Mouse (Mus musculus): ENCODE data around the gene Rundc3b. TPM values are rescaled to one million over a fixed set of nuclear protein-coding genes. Genes with fewer than 3 reads are reported as not detected.

The Rundc3b gene
- polyA plus RNA-seq, 2 experiments = 0.06 to 0.10 TPM

DNA sequence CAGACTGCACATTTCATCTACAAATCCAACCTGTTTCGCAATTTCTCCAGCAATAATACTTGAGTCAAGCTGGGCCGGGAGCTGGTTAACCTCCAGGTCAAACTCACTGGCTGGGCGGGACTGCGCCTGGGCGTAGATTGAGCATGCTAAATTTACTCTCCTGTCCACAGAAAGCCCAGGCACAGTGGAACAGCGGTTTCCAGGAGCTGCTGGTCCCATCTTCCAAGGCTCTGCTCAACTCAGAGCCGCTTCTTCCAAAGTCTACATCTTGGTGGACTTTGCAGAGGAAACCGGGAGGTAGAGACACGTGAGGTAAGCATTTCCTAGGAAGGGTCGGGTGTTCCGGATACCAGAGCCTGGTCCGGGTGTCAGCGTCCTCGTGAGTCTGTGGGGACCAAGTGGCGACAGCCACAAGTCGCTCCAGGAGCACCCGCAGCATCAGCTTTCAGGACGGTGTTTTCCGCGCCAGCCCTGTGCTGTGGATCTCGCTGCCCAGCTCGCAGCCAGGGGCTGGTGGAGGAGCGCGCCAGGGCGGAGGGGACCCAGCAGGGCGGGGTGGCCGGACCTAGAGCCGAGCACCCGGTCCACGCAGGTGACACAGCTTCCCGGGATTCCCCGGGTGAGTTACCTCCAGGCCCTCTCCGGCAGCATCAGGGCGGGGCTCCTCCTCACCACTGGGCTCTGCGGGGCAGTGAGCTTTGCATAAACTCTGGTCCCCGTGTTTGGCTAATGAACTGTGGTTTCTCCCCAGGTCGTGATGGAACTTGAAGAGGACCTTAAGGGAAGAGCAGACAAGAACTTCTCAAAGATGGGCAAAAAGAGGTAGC, 37.4 kb upstream of the Rundc3b start, which contains the start of gene Abcb1a:
Gene Abcb1a (plus strand): TSS at position 167 of the 827 bp plus-strand sequence.
- no peaks in the 10 kb centered on the region for H3K9me3 ChIP-seq (ENCODE audit: control insufficient read depth, low read length)
- no peak within 1 kb of the TSS for H3K9ac ChIP-seq (replicated peaks)

DNA sequence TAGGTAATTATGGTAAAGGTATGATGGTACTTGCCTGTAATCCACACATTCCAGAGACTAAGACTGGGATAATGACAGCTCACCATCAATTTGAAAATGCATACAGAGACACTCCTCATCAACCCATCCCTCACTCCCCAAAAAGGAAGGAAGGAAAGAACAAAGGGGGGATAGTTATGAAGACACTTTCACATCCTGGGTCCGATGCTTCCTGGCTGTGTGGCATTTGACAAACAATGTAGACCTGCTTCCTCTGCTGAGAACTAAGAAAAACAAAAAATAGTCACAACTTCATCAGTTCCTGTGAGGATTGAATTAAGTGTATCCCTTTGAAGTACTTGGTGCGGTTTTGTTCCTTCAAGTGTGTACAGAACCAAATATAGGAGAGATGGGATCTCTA, 29.3 kb upstream of the Rundc3b start:
- ATAC-seq (ENCODE audit: insufficient read depth) (no peak), DNase-seq (ENCODE audit: low read depth in 3 of 3, low spot score in 3 of 3) (no peak)
- no peaks in the 10 kb centered on the region for H3K4me1 ChIP-seq (replicated peaks; ENCODE audit: control insufficient read depth in 2 of 2, insufficient read depth in 2 of 2, low read length in 1 of 2)
- no peaks in the 10 kb centered on the region for H3K27me3 ChIP-seq (ENCODE audit: control insufficient read depth, insufficient read depth, low read length)
- H3K36me3 ChIP-seq (replicated peaks; ENCODE audit: control insufficient read depth, insufficient read depth, low read depth) = no peaks in the 10 kb centered on the region
- TF ChIP-seq EP300 (IDR thresholded peaks at IDR 0.05; ENCODE audit: low read depth) (no peak), CTCF (IDR thresholded peaks at IDR 0.05; ENCODE audit: low read depth) (no peak)
- H3K4me2 ChIP-seq (ENCODE audit: low read depth) = no peak overlapping the region
- H3K9me3 ChIP-seq (ENCODE audit: control insufficient read depth, low read length) = no peaks in the 10 kb centered on the region
- H3K9ac ChIP-seq (replicated peaks) = no peak overlapping the region
- no peak overlapping the region for H3K27ac ChIP-seq
- WGBS (ENCODE audit: insufficient replicate concordance) = 44% methylated on average over 2 of the region's 2 CpGs
- no peak overlapping the region for H3K4me3 ChIP-seq (ENCODE audit: insufficient read depth in 1 of 2, low read depth in 2 of 2, low read length in 2 of 2)

More for the DNA sequence above, 37.4 kb upstream of the Rundc3b start, which contains the start of gene Abcb1a:
- TF ChIP-seq EP300 (IDR thresholded peaks at IDR 0.05; ENCODE audit: low read depth) (no peak), CTCF (IDR thresholded peaks at IDR 0.05; ENCODE audit: low read depth) (no peak)
- Histone ChIP-seq H3K27me3 (ENCODE audit: control insufficient read depth, insufficient read depth, low read length) (no peaks in the 10 kb centered on the region), H3K36me3 (replicated peaks; ENCODE audit: control insufficient read depth, insufficient read depth, low read depth) (no peaks in the 10 kb centered on the region), H3K4me1 (replicated peaks; ENCODE audit: control insufficient read depth in 2 of 2, insufficient read depth in 2 of 2, low read length in 1 of 2) (no peaks in the 10 kb centered on the region), H3K4me3 (ENCODE audit: insufficient read depth in 1 of 2, low read depth in 2 of 2, low read length in 2 of 2) (peak within 1 kb of the TSS; percentile 36 to 51), H3K27ac (no peak within 1 kb of the TSS), H3K4me2 (ENCODE audit: low read depth) (peak within 1 kb of the TSS; percentile 50)
- DNase-seq (ENCODE audit: low read depth in 3 of 3, low spot score in 3 of 3) (peak in 2 of 3 experiments; percentile 9 to 17), ATAC-seq (ENCODE audit: insufficient read depth) (peak; percentile 60)
- 7% methylated on average over 37 of the region's 37 CpGs for WGBS (ENCODE audit: insufficient replicate concordance)

DNA sequence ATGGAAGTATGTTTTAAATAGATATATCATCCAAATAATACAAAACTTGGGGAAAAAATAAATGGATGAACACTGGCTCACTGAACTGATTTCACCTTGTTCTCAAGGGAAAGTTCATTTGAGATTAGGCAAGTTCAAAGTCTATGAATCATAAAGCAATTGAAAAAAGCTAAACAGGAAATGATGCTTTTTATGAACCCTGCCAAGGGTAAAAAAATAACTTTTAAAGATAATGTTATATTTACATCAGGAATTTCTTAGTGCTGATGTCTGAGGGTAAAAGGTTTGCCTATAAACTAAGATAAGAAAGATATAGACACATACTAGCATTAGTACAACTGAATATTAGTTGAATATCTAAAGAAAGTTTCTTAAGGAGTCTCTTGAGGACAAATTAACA, 26.0 kb upstream of the Rundc3b start:
- Histone ChIP-seq H3K27ac (no peak overlapping the region), H3K4me2 (ENCODE audit: low read depth) (no peak overlapping the region), H3K27me3 (ENCODE audit: control insufficient read depth, insufficient read depth, low read length) (no peaks in the 10 kb centered on the region), H3K9me3 (ENCODE audit: control insufficient read depth, low read length) (no peaks in the 10 kb centered on the region), H3K4me3 (ENCODE audit: insufficient read depth in 1 of 2, low read depth in 2 of 2, low read length in 2 of 2) (no peak overlapping the region), H3K9ac (replicated peaks) (no peak overlapping the region), H3K4me1 (replicated peaks; ENCODE audit: control insufficient read depth in 2 of 2, insufficient read depth in 2 of 2, low read length in 1 of 2) (no peaks in the 10 kb centered on the region), H3K36me3 (replicated peaks; ENCODE audit: control insufficient read depth, insufficient read depth, low read depth) (no peaks in the 10 kb centered on the region)
- no peak for TF ChIP-seq CTCF (IDR thresholded peaks at IDR 0.05; ENCODE audit: low read depth)
- no peak for TF ChIP-seq EP300 (IDR thresholded peaks at IDR 0.05; ENCODE audit: low read depth)
- DNase-seq (ENCODE audit: low read depth in 3 of 3, low spot score in 3 of 3) (no peak), ATAC-seq (ENCODE audit: insufficient read depth) (no peak)

DNA sequence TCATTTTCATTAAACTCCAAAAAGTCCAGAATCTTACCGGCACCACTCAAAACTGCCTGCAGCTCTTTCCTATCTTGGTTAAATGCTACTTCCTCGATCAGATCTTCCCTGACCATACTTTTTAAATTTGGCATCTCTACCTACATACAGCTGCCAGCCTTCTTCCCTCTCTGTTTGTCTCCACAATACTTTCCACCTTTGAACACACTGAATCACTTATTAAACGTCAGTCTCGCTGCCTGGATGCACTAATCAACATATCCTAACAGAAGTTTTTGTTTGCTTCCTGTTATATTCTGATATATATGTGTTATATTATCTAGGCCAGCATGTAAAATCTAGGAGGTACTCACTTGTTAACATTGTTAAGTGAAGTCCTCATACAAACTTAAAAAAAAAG, 25.5 kb upstream of the Rundc3b start:
- Histone ChIP-seq H3K27me3 (ENCODE audit: control insufficient read depth, insufficient read depth, low read length) (no peaks in the 10 kb centered on the region), H3K27ac (no peak overlapping the region), H3K4me3 (ENCODE audit: insufficient read depth in 1 of 2, low read depth in 2 of 2, low read length in 2 of 2) (no peak overlapping the region), H3K36me3 (replicated peaks; ENCODE audit: control insufficient read depth, insufficient read depth, low read depth) (no peaks in the 10 kb centered on the region), H3K4me2 (ENCODE audit: low read depth) (no peak overlapping the region), H3K9ac (replicated peaks) (no peak overlapping the region), H3K9me3 (ENCODE audit: control insufficient read depth, low read length) (no peaks in the 10 kb centered on the region), H3K4me1 (replicated peaks; ENCODE audit: control insufficient read depth in 2 of 2, insufficient read depth in 2 of 2, low read length in 1 of 2) (no peaks in the 10 kb centered on the region)
- ATAC-seq (ENCODE audit: insufficient read depth) = no peak
- 56% methylated on average over 4 of the region's 4 CpGs for WGBS (ENCODE audit: insufficient replicate concordance)
- TF ChIP-seq EP300 (IDR thresholded peaks at IDR 0.05; ENCODE audit: low read depth) (no peak), CTCF (IDR thresholded peaks at IDR 0.05; ENCODE audit: low read depth) (no peak)
- no peak for DNase-seq (ENCODE audit: low read depth in 3 of 3, low spot score in 3 of 3)

DNA sequence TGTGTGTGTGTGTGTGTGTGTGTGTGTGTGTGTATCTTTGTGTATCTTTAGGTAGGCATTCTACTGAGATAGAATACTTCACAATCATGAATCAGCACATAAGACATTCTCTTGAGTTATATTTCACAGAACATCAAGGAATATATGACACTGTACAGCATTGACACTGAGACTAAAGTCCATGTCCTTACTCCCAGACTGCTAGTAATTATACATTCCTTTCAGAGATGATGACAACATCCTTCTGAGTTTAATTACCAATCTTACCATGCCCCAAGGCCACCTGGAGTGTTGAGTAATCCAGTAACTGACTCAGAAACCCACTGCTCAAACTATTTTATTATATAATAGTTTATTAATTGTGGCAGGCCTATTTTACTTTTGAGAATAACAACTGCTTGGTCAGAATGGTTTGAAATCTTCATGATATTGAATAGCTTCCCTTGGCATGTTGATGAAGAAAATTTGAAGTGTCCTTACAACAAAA, 11.8 kb upstream of the Rundc3b start:
- ATAC-seq (ENCODE audit: insufficient read depth) (no peak), DNase-seq (ENCODE audit: low read depth in 3 of 3, low spot score in 3 of 3) (no peak)
- H3K9me3 ChIP-seq (ENCODE audit: control insufficient read depth, low read length) = no peaks in the 10 kb centered on the region
- no peaks in the 10 kb centered on the region for H3K36me3 ChIP-seq (replicated peaks; ENCODE audit: control insufficient read depth, insufficient read depth, low read depth)
- TF ChIP-seq CTCF (IDR thresholded peaks at IDR 0.05; ENCODE audit: low read depth) (no peak), EP300 (IDR thresholded peaks at IDR 0.05; ENCODE audit: low read depth) (no peak)
- no peak overlapping the region for H3K4me3 ChIP-seq (ENCODE audit: insufficient read depth in 1 of 2, low read depth in 2 of 2, low read length in 2 of 2)
- no peak overlapping the region for H3K9ac ChIP-seq (replicated peaks)
- H3K4me2 ChIP-seq (ENCODE audit: low read depth) = no peak overlapping the region
- H3K27ac ChIP-seq = no peak overlapping the region
- no peaks in the 10 kb centered on the region for H3K4me1 ChIP-seq (replicated peaks; ENCODE audit: control insufficient read depth in 2 of 2, insufficient read depth in 2 of 2, low read length in 1 of 2)
- no peaks in the 10 kb centered on the region for H3K27me3 ChIP-seq (ENCODE audit: control insufficient read depth, insufficient read depth, low read length)
